13 mouse cellular contexts compared by ENCODE assay signal in genomic region chr19:55378884-55379283, GRCm38 (mm10).
"Had no signal": no experiment of that assay in that cellular context is flagged by ENCODE, and none has a peak within 500 bp of the region (broad histone marks: within the 10 kb centered on the region; RNA-seq: fewer than 3 reads in every experiment).

No protein-coding gene starts in this region.

- H3K27ac ChIP-seq: left cerebral cortex, adult 2 months; limb, embryonic 12.5 days; lung, embryonic 15.5 days; macrophage; stomach, postnatal 0 days had no signal

- H3K9me3 ChIP-seq: limb, embryonic 12.5 days; lung, embryonic 15.5 days had no signal

- H3K4me3 ChIP-seq: left cerebral cortex, adult 2 months; limb, embryonic 12.5 days; lung, embryonic 15.5 days had no signal

- H3K4me2 ChIP-seq: limb, embryonic 12.5 days; lung, embryonic 15.5 days had no signal

- H3K27me3 ChIP-seq: limb, embryonic 12.5 days; lung, embryonic 15.5 days had no signal

- H3K9ac ChIP-seq: limb, embryonic 12.5 days; liver, postnatal 0 days; lung, embryonic 15.5 days had no signal

- ATAC-seq: inflammation-experienced regulatory T-cells, adult 6 months; intestine, postnatal 0 days; liver, postnatal 0 days had no signal

- DNase-seq: kidney, adult 8-10 months; kidney, postnatal 25 days; liver, postnatal 0 days; lung, postnatal 14 days; right cerebral cortex, adult 18-20 months; thymus, postnatal 4 days had no signal

- H3K36me3 ChIP-seq: limb, embryonic 12.5 days; lung, embryonic 15.5 days had no signal
